Mouse (Mus musculus) ovary, postnatal 10 days (tissue): ENCODE results near the gene Rnls.

Source experiments
- DNase-seq: peaks from one replicate; pipeline ENCODE4 v3.0.0; 2022; ENCODE audit warnings: low spot score

Gene Rnls

GRCm38 (mm10) chr19:33179595-33179994 is 212.5 kb downstream of the Rnls start:
- DNase-seq: no peak

GRCm38 (mm10) chr19:33178866-33179265 is 213.2 kb downstream of the Rnls start:
- DNase-seq: no peak

- DNase-seq: no peak
Observed at GRCm38 (mm10) chr19:33178367-33178766, 213.7 kb downstream of the Rnls start.

GRCm38 (mm10) chr19:33173991-33174390 is 218.1 kb downstream of the Rnls start:
- no peak for DNase-seq

GRCm38 (mm10) chr19:33169881-33170280 is 222.2 kb downstream of the Rnls start:
- DNase-seq: no peak

- DNase-seq: no peak
Observed at GRCm38 (mm10) chr19:33167528-33168264, 224.4 kb downstream of the Rnls start.

GRCm38 (mm10) chr19:33164801-33165200 is 227.3 kb downstream of the Rnls start:
- no peak for DNase-seq

- no peak for DNase-seq
Observed at GRCm38 (mm10) chr19:33161903-33162302, 230.2 kb downstream of the Rnls start.

- no peak for DNase-seq
Observed at GRCm38 (mm10) chr19:33159897-33160296, 232.2 kb downstream of the Rnls start.

- DNase-seq: no peak
Observed at GRCm38 (mm10) chr19:33159192-33159591, 232.9 kb downstream of the Rnls start.

GRCm38 (mm10) chr19:33158234-33158633 is 233.9 kb downstream of the Rnls start:
- no peak for DNase-seq

GRCm38 (mm10) chr19:33148411-33148810 is 243.7 kb downstream of the Rnls start:
- DNase-seq: no peak

- no peak for DNase-seq
Observed at GRCm38 (mm10) chr19:33143198-33143597, 248.9 kb downstream of the Rnls start.

GRCm38 (mm10) chr19:33137316-33137715 is 254.8 kb downstream of the Rnls start:
- DNase-seq: no peak

- DNase-seq: no peak
Observed at GRCm38 (mm10) chr19:33122611-33123226, 269.4 kb downstream of the Rnls start.

GRCm38 (mm10) chr19:33119947-33120346 is 272.1 kb downstream of the Rnls start:
- DNase-seq: no peak

- no peak for DNase-seq
Observed at GRCm38 (mm10) chr19:33118898-33119297, 273.2 kb downstream of the Rnls start.

- DNase-seq: no peak
Observed at GRCm38 (mm10) chr19:33114631-33115295, 277.3 kb downstream of the Rnls start.

GRCm38 (mm10) chr19:33113746-33114145 is 278.3 kb downstream of the Rnls start:
- DNase-seq: no peak

- no peak for DNase-seq
Observed at GRCm38 (mm10) chr19:33110404-33110803, 281.7 kb downstream of the Rnls start.

GRCm38 (mm10) chr19:33109941-33110371 is 282.1 kb downstream of the Rnls start:
- no peak for DNase-seq

- no peak for DNase-seq
Observed at GRCm38 (mm10) chr19:33109141-33109540, 283.0 kb downstream of the Rnls start.

GRCm38 (mm10) chr19:33103851-33104250 is 288.2 kb downstream of the Rnls start:
- no peak for DNase-seq
